Mouse (Mus musculus): ENCODE data around the gene Insig1. TPM values are rescaled to one million over a fixed set of nuclear protein-coding genes. Genes with fewer than 3 reads are reported as not detected.

Insig1 gene
- polyA plus RNA-seq (2015; fragmentation: Nextera tagmentation; extraction: Ambion mirVana): 22.0 and 36.3 TPM in 2 replicates

GRCm38 (mm10) chr5:28070828-28071455, at the start of gene Insig1:
TSS of gene Insig1 (plus strand) at chr5:28071363.

Other genes with a start within 250 kb of the Insig1 start
- not detected in 2 replicates for gene Htr5a, start 229.2 kb upstream of the Insig1 start, polyA plus RNA-seq (2015; fragmentation: Nextera tagmentation; extraction: Ambion mirVana)
- not detected in 2 replicates for gene En2, start 94.3 kb downstream of the Insig1 start, polyA plus RNA-seq (2015; fragmentation: Nextera tagmentation; extraction: Ambion mirVana)
- not detected in 2 replicates for gene Cnpy1, start 174.4 kb downstream of the Insig1 start, polyA plus RNA-seq (2015; fragmentation: Nextera tagmentation; extraction: Ambion mirVana)
- gene Rbm33, start 245.8 kb downstream of the Insig1 start, polyA plus RNA-seq (2015; fragmentation: Nextera tagmentation; extraction: Ambion mirVana): 6.1 and 6.5 TPM in 2 replicates